Mouse (Mus musculus) hindbrain, embryonic 16.5 days (tissue): ENCODE data around the gene Cog8. TPM values are rescaled to one million over a fixed set of nuclear protein-coding genes. Genes with fewer than 3 reads are reported as not detected.
"Not testable (repeated sequence)": the region's sequence is repeated elsewhere in the genome, so short reads cannot be mapped to it uniquely, and the experiment has no call there.

Experiments
- ATAC-seq: fragments of 200-750 bp; cut with Nextera tagmentation; 2 replicates; pipeline ENCODE4 v1.8.0; 2017; ENCODE audit warnings: moderate TSS enrichment, moderate library complexity
- H3K27ac ChIP-seq: fragments of 300-500 bp; sonication (generic); 2 replicates; pipeline ENCODE4 v1.5.1; 2014; ENCODE audit warnings: low read depth, mild to moderate bottlenecking, control low read depth, low read length, moderate library complexity
- H3K27me3 ChIP-seq: fragments of 300-500 bp; sonication (generic); replicated peaks from 2 replicates; pipeline ENCODE4 v1.6.1; 2014; ENCODE audit warnings: low read length; ENCODE audit not compliant: control insufficient read depth, insufficient read depth
- H3K36me3 ChIP-seq: fragments of 300-500 bp; sonication (generic); 2 replicates; pipeline ENCODE4 v1.6.1; 2014; ENCODE audit warnings: mild to moderate bottlenecking, low read length, moderate library complexity, mixed read lengths; ENCODE audit not compliant: control insufficient read depth, insufficient read depth
- H3K4me1 ChIP-seq: fragments of 300-500 bp; sonication (generic); 2 replicates; pipeline ENCODE4 v1.6.1; 2014; ENCODE audit warnings: low read depth, low read length; ENCODE audit not compliant: control insufficient read depth, insufficient read depth
- H3K4me2 ChIP-seq: fragments of 300-500 bp; sonication (generic); 2 replicates; pipeline ENCODE4 v1.6.1; 2014; ENCODE audit warnings: mild to moderate bottlenecking, low read length, control low read depth, moderate library complexity
- H3K4me3 ChIP-seq: fragments of 300-500 bp; sonication (generic); 2 replicates; pipeline ENCODE4 v1.5.1; 2014; ENCODE audit warnings: mild to moderate bottlenecking, low read length, control low read depth, moderate library complexity
- H3K9ac ChIP-seq: fragments of 300-500 bp; sonication (generic); 2 replicates; pipeline ENCODE4 v1.6.1; 2014; ENCODE audit warnings: low read depth, mild to moderate bottlenecking, control low read depth, low read length, moderate library complexity
- H3K9me3 ChIP-seq: fragments of 300-500 bp; sonication (generic); 2 replicates; pipeline ENCODE4 v1.6.1; 2014; ENCODE audit warnings: mild to moderate bottlenecking, low read length, moderate library complexity; ENCODE audit not compliant: control insufficient read depth
- WGBS: fragments of 180-500 bp; shearing (Covaris S2); extraction: QIAGEN DNeasy Blood & Tissue Kit; methylation state at CpG from one replicate; pipeline ENCODE4 v1.1.7; 2014; 5-methylcytosine and 5-hydroxymethylcytosine counted together
- microRNA-seq: library from miRNA; unstranded; fragments of <30 nt; microRNA quantifications from one replicate; pipeline ENCODE4, GENCODE M21; 2017
- polyA plus RNA-seq: library from polyadenylated mRNA; unstranded; fragments of >200 nt; fragmentation: Nextera tagmentation; extraction: Ambion mirVana; gene quantifications from 2 replicates; pipeline ENCODE4 v1.2.1, GENCODE M21; 2015

Gene Cog8
- polyA plus RNA-seq, 1 experiment from 2014 or later: 39.2 TPM

DNA sequence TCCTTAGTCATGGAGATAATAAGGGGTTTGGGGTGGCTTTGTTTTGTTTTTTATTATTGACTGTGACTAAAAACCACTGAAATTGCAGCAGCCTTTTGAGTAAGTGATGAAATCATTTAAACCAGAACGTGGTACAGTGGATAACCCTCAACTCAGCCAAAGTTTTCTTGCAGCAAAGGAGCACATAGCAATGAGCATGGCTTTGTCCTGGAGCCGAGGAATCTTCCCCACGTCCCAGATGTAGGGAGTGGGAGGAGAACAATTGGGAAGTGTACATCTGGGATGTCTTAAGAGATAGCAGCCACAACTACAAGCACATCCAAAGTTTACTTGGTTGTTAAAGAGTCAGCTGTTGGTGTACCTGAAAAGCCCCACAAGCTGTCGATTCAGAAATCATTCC lies 59.1 kb downstream of the Cog8 start:
- no peak for ATAC-seq
- Histone ChIP-seq H3K27me3 (no peaks in the 10 kb centered on the region), H3K9ac (no peak overlapping the region), H3K36me3 (no peaks in the 10 kb centered on the region), H3K4me2 (no peak overlapping the region), H3K27ac (no peak overlapping the region), H3K4me1 (no peaks in the 10 kb centered on the region), H3K9me3 (no peaks in the 10 kb centered on the region), H3K4me3 (no peak overlapping the region)
- WGBS: 90% methylated on average over 4 of the region's 4 CpGs

GRCm38 (mm10) chr8:106996339-106996738 lies 60.1 kb downstream of the Cog8 start:
- not testable (repeated sequence) for H3K36me3 ChIP-seq, H3K4me3 ChIP-seq, H3K9ac ChIP-seq, H3K9me3 ChIP-seq, H3K27me3 ChIP-seq, H3K4me2 ChIP-seq, H3K27ac ChIP-seq, ATAC-seq, H3K4me1 ChIP-seq
- WGBS: 88% methylated on average over 4 of the region's 4 CpGs

Small RNAs within 50 kb of the gene (microRNA-seq; reads per million reads assigned to microRNA genes)
- gene Mir7075: 0.62 reads per million

Other genes starting within 250 kb of the Cog8 start
- gene Has3, start 186.4 kb downstream of the Cog8 start, polyA plus RNA-seq: 1.2 and 1.6 TPM in 2 replicates
- 42.2 and 44.6 TPM in 2 replicates for gene Utp4, start 163.1 kb downstream of the Cog8 start, polyA plus RNA-seq
- gene Sntb2, start 120.9 kb downstream of the Cog8 start, polyA plus RNA-seq: 4.7 and 4.9 TPM in 2 replicates
- gene Vps4a, start 25.5 kb downstream of the Cog8 start, polyA plus RNA-seq: 159 and 165 TPM in 2 replicates
- gene Pdf, start 8.1 kb downstream of the Cog8 start, polyA plus RNA-seq: 37.1 and 37.4 TPM in 2 replicates
- 61.2 and 66.2 TPM in 2 replicates for gene Nip7, start 188 bp upstream of the Cog8 start, polyA plus RNA-seq
- not detected in 2 replicates for gene Tmed6, start 9.0 kb upstream of the Cog8 start, polyA plus RNA-seq
- gene Terf2, start 39.9 kb upstream of the Cog8 start, polyA plus RNA-seq: 22.5 and 24.1 TPM in 2 replicates
- 98.8 and 112 TPM in 2 replicates for gene Cyb5b, start 94.0 kb upstream of the Cog8 start, polyA plus RNA-seq
- 7.7 and 8.0 TPM in 2 replicates for gene Nfat5, start 236.8 kb upstream of the Cog8 start, polyA plus RNA-seq